Mouse (Mus musculus): ENCODE measurements at regions not wholly inside any gene's neighbourhood (a gene's known extent, or its start where the extent isn't known, plus 50 kb on each side); places are given as distances from the start of the nearest gene placed in this dataset.

- no peak for TF ChIP-seq CTCF (IDR thresholded peaks at IDR 0.05; ENCODE audit: control insufficient read depth, insufficient read depth, low read length)
- TF ChIP-seq POLR2A (IDR thresholded peaks at IDR 0.05; ENCODE audit: borderline replicate concordance, control insufficient read depth, low read depth, low read length): no peak
Measured at GRCm38 (mm10) chr8:46419402-46419801, 51.4 kb upstream of the Acsl1 start.
